Mouse (Mus musculus) liver, embryonic 14.5 days (tissue): Measurements from ENCODE around the gene BC004004.

Experiments used
- CTCF ChIP-seq: IDR thresholded peaks from 2 replicates; pipeline ENCODE4 v1.5.1; 2016; ENCODE audit warnings: antibody characterized with exemption, low read depth, control low read depth
- EP300 ChIP-seq: IDR thresholded peaks from 2 replicates; pipeline ENCODE4 v1.6.1; 2016; ENCODE audit warnings: antibody characterized with exemption, low read depth

GRCm38 (mm10) chr17:29347645-29348256 is 79.2 kb downstream of the BC004004 start, which contains the start of gene Mtch1:
- no peak for TF ChIP-seq CTCF
- no peak for TF ChIP-seq EP300
